Mouse (Mus musculus) forebrain, embryonic 15.5 days (tissue): ENCODE measurements around the gene Fancc. TPM values are rescaled to one million over a fixed set of nuclear protein-coding genes. Genes with fewer than 3 reads are reported as not detected.

Source experiments
- ATAC-seq: fragments of 200-750 bp; cut with Nextera tagmentation; replicated peaks from 2 replicates; pipeline ENCODE4 v1.8.0; 2017; ENCODE audit warnings: mild to moderate bottlenecking, moderate TSS enrichment, moderate library complexity
- H3K27ac ChIP-seq: fragments of 300-500 bp; sonication (generic); replicated peaks from 2 replicates; pipeline ENCODE4 v1.5.1; 2015; ENCODE audit warnings: mild to moderate bottlenecking, inconsistent platforms
- H3K27me3 ChIP-seq: fragments of 300-500 bp; sonication (generic); 2 replicates; pipeline ENCODE4 v1.6.1; 2015; ENCODE audit warnings: inconsistent platforms
- H3K36me3 ChIP-seq: fragments of 300-500 bp; sonication (generic); 2 replicates; pipeline ENCODE4 v1.6.1; 2015; ENCODE audit warnings: mild to moderate bottlenecking, inconsistent platforms
- H3K4me1 ChIP-seq: fragments of 300-500 bp; sonication (generic); 2 replicates; pipeline ENCODE4 v1.6.1; 2015; ENCODE audit warnings: inconsistent platforms
- H3K4me2 ChIP-seq: fragments of 300-500 bp; sonication (generic); replicated peaks from 2 replicates; pipeline ENCODE4 v1.6.1; 2015; ENCODE audit warnings: mild to moderate bottlenecking, inconsistent platforms
- H3K4me3 ChIP-seq: fragments of 300-500 bp; sonication (generic); 2 replicates; pipeline ENCODE4 v1.5.1; 2015; ENCODE audit warnings: mild to moderate bottlenecking, inconsistent platforms
- H3K9ac ChIP-seq: fragments of 300-500 bp; sonication (generic); replicated peaks from 2 replicates; pipeline ENCODE4 v1.6.1; 2015; ENCODE audit warnings: mild to moderate bottlenecking, inconsistent platforms
- H3K9me3 ChIP-seq: fragments of 300-500 bp; sonication (generic); 2 replicates; pipeline ENCODE4 v1.6.1; 2016; ENCODE audit warnings: inconsistent platforms
- WGBS: fragments of 180-500 bp; shearing (Covaris S2); methylation state at CpG from one replicate; pipeline ENCODE4 v1.1.7; 2015; ENCODE audit warnings: mixed read lengths; 5-methylcytosine and 5-hydroxymethylcytosine counted together
- polyA plus RNA-seq: library from polyadenylated mRNA; unstranded; fragments of >200 nt; fragmentation: Nextera tagmentation; extraction: Ambion mirVana; gene quantifications from 2 replicates; pipeline ENCODE4 v1.2.1, GENCODE M21; 2015

Gene Fancc
- polyA plus RNA-seq, 1 experiment from 2014 or later = 13.2 TPM

DNA sequence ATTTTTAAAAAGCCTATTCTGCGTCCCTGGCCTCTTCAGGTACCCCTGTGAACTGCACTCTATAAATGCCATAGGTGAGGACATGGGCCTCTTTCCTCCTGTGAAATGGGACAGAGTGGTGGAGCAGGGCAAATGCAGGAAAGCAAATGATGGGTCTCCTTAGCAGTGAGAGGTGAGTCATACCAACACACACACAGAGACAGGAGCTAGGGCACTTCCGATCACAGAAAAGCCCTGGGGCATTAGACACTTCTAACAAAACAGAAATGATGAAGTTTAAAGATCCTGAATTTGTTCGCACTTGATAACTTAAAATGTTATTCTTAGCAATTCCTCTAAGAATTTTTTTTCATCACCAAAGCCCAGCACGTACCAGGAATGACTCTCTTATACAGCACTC is 157.1 kb downstream of the Fancc start:
- no peak overlapping the region for H3K27ac ChIP-seq
- H3K9me3 ChIP-seq = no peaks in the 10 kb centered on the region
- no peak overlapping the region for H3K4me2 ChIP-seq
- ATAC-seq = no peak
- WGBS = 91% methylated on average over 4 of the region's 4 CpGs
- no peaks in the 10 kb centered on the region for H3K27me3 ChIP-seq
- no peak overlapping the region for H3K9ac ChIP-seq
- H3K4me3 ChIP-seq = no peak overlapping the region
- H3K4me1 ChIP-seq = peaks cover 20% of the 10 kb centered on the region
- H3K36me3 ChIP-seq = no peaks in the 10 kb centered on the region

DNA sequence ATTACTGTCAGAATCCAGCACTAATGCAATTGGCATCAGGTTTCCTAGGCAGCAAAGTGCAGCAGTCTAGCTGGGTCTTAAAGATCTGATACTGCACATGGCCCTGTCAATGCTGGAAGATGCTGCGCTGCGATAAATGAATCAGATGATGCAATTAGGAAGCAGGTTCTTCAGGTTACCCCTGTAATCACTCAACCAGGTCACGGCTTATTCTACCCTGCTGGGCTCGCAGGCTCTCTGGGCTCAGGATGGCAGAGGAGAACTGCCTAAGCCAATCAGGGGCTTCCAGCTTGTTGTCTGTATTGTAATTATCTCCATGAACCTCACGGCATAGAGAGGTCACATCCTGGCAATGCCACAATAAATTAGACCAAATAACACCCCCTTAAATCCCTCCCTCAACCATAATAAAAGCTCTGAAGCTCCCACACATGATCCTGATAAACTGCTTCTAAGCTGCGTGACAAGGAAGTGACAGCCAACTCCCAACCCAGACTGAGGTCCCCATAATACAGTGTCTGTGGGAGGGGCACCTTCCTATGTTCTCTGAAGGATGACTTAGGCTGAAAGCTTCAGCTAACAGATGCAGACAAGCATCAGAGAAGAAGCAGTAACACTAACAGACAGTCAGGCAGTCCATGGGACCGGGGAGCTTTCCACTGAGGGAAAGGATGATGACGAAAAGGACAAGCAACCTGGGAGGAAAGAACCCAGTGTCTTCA is 159.7 kb downstream of the Fancc start:
- H3K4me1 ChIP-seq = peaks cover 20% of the 10 kb centered on the region
- no peak overlapping the region for H3K4me2 ChIP-seq
- peak; percentile 41; the same call in 1 of the 2 replicates for ATAC-seq
- WGBS = 41% methylated on average over 8 of the region's 8 CpGs
- H3K27me3 ChIP-seq = no peaks in the 10 kb centered on the region
- H3K36me3 ChIP-seq = no peaks in the 10 kb centered on the region
- H3K27ac ChIP-seq = no peak overlapping the region
- no peaks in the 10 kb centered on the region for H3K9me3 ChIP-seq
- H3K4me3 ChIP-seq = no peak overlapping the region
- H3K9ac ChIP-seq = no peak overlapping the region

DNA sequence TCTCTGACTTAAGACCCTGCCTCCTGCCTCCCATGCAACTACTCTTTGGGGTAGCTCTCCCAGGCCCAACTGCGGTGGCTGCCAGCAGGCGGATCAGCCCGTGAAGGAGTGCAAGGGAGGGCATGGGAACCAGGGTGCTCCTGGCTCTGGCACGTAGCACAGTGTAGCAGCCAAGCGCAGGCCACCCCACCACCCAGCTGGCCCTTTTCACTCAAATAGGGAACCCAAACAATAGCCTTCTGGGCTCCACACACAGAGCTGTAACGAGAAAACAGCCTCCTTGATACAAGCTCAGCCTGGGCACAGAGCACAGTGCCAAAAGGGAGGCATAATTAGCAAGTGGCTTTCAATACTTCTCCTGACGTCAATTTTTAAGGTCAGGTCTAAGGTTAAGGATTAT is 160.7 kb downstream of the Fancc start:
- WGBS = 9% methylated on average over 7 of the region's 7 CpGs
- Histone ChIP-seq H3K36me3 (no peaks in the 10 kb centered on the region), H3K4me2 (no peak overlapping the region), H3K9me3 (no peaks in the 10 kb centered on the region), H3K9ac (no peak overlapping the region), H3K27ac (peak overlapping the region; percentile 28; the same call in 1 of the 2 replicates), H3K4me1 (peaks cover 20% of the 10 kb centered on the region), H3K27me3 (no peaks in the 10 kb centered on the region), H3K4me3 (no peak overlapping the region)
- ATAC-seq = peak; percentile 95

- no peaks in the 10 kb centered on the region for H3K36me3 ChIP-seq
- ATAC-seq = no peak
- H3K4me1 ChIP-seq = peaks cover 21% of the 10 kb centered on the region
- H3K9me3 ChIP-seq = no peaks in the 10 kb centered on the region
- no peak overlapping the region for H3K4me2 ChIP-seq
- 0 out of 2 replicates have a peak overlapping the region, but pooled peaks have one; percentile 28 for H3K27ac ChIP-seq
- H3K4me3 ChIP-seq = no peak overlapping the region
- WGBS = 66% methylated on average over 4 of the region's 4 CpGs
- H3K9ac ChIP-seq = no peak overlapping the region
- no peaks in the 10 kb centered on the region for H3K27me3 ChIP-seq
These were observed 161.5 kb downstream of the Fancc start for GRCm38 (mm10) chr13:63335421-63336134.

DNA sequence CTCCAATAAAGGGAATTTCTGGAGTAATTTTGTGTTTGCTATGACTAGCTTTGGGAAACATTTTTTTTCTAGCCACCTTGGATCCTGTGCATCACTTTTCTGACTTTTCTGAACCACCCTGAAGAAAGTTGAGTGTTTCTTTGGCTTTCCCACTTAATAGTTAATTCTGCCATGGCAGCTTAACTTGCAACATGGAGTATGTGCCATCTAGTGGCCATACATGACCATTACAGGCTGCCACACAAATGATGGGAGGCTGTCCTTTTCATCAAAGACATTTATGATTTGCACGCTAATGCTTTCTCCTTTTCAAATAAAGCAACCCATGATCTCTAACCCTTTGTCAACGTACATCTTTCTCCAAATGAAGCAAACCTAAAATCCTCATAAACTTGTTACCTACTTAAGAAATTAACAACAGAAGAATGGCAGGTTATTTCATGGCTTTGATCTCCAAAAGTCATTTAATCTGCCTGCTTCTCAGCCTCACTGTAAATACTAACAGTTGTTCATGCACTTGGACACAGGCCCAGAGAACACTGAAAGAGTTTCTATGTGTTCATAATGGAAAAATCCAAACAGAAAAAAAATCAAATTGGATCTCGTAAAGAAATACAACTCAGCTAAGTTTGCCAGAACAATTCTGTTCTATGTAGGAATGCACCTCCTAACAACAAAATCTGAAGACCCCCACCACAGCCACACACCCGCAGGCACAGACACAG is 164.3 kb downstream of the Fancc start:
- no peak overlapping the region for H3K27ac ChIP-seq
- H3K4me3 ChIP-seq = no peak overlapping the region
- no peak overlapping the region for H3K9ac ChIP-seq
- 41% methylated on average over 4 of the region's 4 CpGs for WGBS
- no peaks in the 10 kb centered on the region for H3K36me3 ChIP-seq
- no peaks in the 10 kb centered on the region for H3K9me3 ChIP-seq
- no peaks in the 10 kb centered on the region for H3K27me3 ChIP-seq
- H3K4me2 ChIP-seq = no peak overlapping the region
- no peak for ATAC-seq
- peaks cover 29% of the 10 kb centered on the region for H3K4me1 ChIP-seq

DNA sequence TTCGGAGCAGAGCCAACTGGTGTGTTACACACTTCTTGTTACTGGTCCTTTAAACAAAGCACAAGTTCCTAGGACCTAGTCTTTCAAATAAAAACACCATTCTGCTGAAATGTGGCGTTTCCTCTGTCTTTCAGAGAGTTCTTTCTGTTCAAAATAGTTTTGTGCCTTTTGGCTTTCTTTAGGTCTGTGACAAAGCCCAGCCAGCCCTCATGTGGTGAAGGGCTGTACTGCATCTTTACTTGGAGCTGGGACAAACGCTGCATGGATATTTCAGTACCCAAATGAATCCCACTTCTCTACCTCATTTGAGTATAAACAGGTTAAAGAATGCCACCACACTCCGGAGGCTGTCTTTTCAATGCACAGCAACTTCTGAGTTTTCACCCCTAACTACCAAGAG is 165.7 kb downstream of the Fancc start:
- Histone ChIP-seq H3K4me3 (no peak overlapping the region), H3K27me3 (no peaks in the 10 kb centered on the region), H3K4me2 (no peak overlapping the region), H3K4me1 (peaks cover 15% of the 10 kb centered on the region), H3K9ac (no peak overlapping the region), H3K27ac (no peak overlapping the region), H3K36me3 (no peaks in the 10 kb centered on the region), H3K9me3 (no peaks in the 10 kb centered on the region)
- 41% methylated on average over 4 of the region's 4 CpGs for WGBS
- ATAC-seq = no peak

GRCm38 (mm10) chr13:63330236-63330860 is 166.7 kb downstream of the Fancc start:
- Histone ChIP-seq H3K27ac (no peak overlapping the region), H3K27me3 (no peaks in the 10 kb centered on the region), H3K9me3 (no peaks in the 10 kb centered on the region), H3K4me1 (peaks cover 9% of the 10 kb centered on the region), H3K36me3 (no peaks in the 10 kb centered on the region), H3K4me3 (no peak overlapping the region), H3K9ac (no peak overlapping the region), H3K4me2 (no peak overlapping the region)
- 6% methylated on average over 9 of the region's 9 CpGs for WGBS
- peak; percentile 38; the same call in 1 of the 2 replicates for ATAC-seq

GRCm38 (mm10) chr13:63326015-63326414 is 171.1 kb downstream of the Fancc start:
- Histone ChIP-seq H3K27me3 (no peaks in the 10 kb centered on the region), H3K4me2 (no peak overlapping the region), H3K27ac (no peak overlapping the region), H3K9ac (no peak overlapping the region), H3K4me1 (peaks cover 9% of the 10 kb centered on the region), H3K9me3 (no peaks in the 10 kb centered on the region), H3K36me3 (no peaks in the 10 kb centered on the region), H3K4me3 (no peak overlapping the region)
- 88% methylated on average over 2 of the region's 2 CpGs for WGBS
- ATAC-seq = no peak

GRCm38 (mm10) chr13:63324978-63325848 is 171.9 kb downstream of the Fancc start:
- peaks cover 5% of the 10 kb centered on the region for H3K4me1 ChIP-seq
- no peak for ATAC-seq
- H3K4me3 ChIP-seq = no peak overlapping the region
- H3K27me3 ChIP-seq = no peaks in the 10 kb centered on the region
- 82% methylated on average over 10 of the region's 10 CpGs for WGBS
- H3K9ac ChIP-seq = no peak overlapping the region
- H3K9me3 ChIP-seq = no peaks in the 10 kb centered on the region
- no peaks in the 10 kb centered on the region for H3K36me3 ChIP-seq
- H3K4me2 ChIP-seq = no peak overlapping the region
- no peak overlapping the region for H3K27ac ChIP-seq

GRCm38 (mm10) chr13:63324311-63324710 is 172.8 kb downstream of the Fancc start:
- WGBS = 81% methylated on average over 3 of the region's 3 CpGs
- Histone ChIP-seq H3K27ac (no peak overlapping the region), H3K4me1 (no peaks in the 10 kb centered on the region), H3K27me3 (no peaks in the 10 kb centered on the region), H3K9me3 (no peaks in the 10 kb centered on the region), H3K36me3 (no peaks in the 10 kb centered on the region), H3K9ac (no peak overlapping the region), H3K4me2 (no peak overlapping the region), H3K4me3 (no peak overlapping the region)
- no peak for ATAC-seq

DNA sequence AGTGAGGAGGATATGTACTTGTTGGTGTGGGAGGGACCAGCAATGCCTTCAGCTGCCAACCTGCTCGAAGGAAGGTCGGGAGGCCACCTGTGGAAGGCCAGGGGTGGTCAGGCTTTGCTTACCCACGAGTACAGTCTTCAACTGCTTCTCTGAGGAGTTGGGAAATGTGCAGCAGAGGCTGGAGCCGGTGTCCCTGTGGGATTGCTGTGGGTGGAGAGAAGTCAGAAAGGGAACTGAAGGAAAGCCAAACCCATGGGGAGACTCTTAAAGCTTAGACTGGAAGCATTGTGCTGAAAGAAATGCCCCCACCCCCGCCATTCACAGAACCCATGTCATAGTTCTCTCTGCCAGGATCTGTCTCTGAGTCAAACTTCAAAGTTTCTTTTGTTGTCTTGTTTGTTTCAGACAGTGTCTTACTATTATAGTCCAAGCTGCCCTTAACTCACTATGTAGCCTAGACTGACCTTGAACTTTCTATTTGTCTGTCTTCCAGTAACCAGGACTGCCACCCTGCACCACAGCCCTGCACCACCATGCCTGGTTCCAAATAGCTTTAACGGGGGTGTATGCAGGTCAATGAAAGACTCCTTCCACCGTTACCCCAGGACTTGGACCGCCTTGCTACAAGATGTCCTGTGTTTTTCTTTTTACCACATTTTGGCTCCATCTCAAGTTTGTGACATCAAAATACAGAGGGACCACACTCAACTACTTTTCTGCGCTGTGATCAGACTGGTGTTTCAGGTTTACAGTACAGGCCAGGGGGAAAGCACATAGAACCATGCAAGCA is 173.6 kb downstream of the Fancc start:
- H3K9me3 ChIP-seq = no peaks in the 10 kb centered on the region
- no peaks in the 10 kb centered on the region for H3K36me3 ChIP-seq
- H3K9ac ChIP-seq = no peak overlapping the region
- H3K4me1 ChIP-seq = no peaks in the 10 kb centered on the region
- no peak overlapping the region for H3K27ac ChIP-seq
- H3K4me2 ChIP-seq = no peak overlapping the region
- no peak overlapping the region for H3K4me3 ChIP-seq
- WGBS = 79% methylated on average over 9 of the region's 9 CpGs
- no peak for ATAC-seq
- no peaks in the 10 kb centered on the region for H3K27me3 ChIP-seq
